Mouse (Mus musculus) neural tube, embryonic 11.5 days (tissue): Measurements from ENCODE around the gene Pias4. TPM values are rescaled to one million over a fixed set of nuclear protein-coding genes. Genes with fewer than 3 reads are reported as not detected.
A peak's percentile ranks its signal among the peaks of the same experiment; 100 is the strongest.
"Not testable (repeated sequence)": the region's sequence is repeated elsewhere in the genome, so short reads cannot be mapped to it uniquely, and the experiment has no call there.

ENCODE experiments used
- ATAC-seq: fragments of 200-750 bp; cut with Nextera tagmentation; 2 replicates; pipeline ENCODE4 v1.8.0; 2017; ENCODE audit warnings: moderate number of reproducible peaks, mild to moderate bottlenecking, moderate TSS enrichment, moderate library complexity; ENCODE audit not compliant: insufficient read depth, low FRiP score, low TSS enrichment
- DNase-seq: peaks from one replicate; pipeline ENCODE4 v3.0.0-alpha.2; 2015; ENCODE audit warnings: low spot score
- H3K27ac ChIP-seq: fragments of 300-500 bp; sonication (generic); 2 replicates; pipeline ENCODE4 v1.5.1; 2014; ENCODE audit warnings: low read depth, mild to moderate bottlenecking, low read length
- H3K27me3 ChIP-seq: fragments of 300-500 bp; sonication (generic); 2 replicates; pipeline ENCODE4 v1.6.1; 2014; ENCODE audit warnings: mild to moderate bottlenecking, low read length, mixed read lengths; ENCODE audit not compliant: control insufficient read depth, insufficient read depth
- H3K36me3 ChIP-seq: fragments of 300-500 bp; sonication (generic); 2 replicates; pipeline ENCODE4 v1.6.1; 2014; ENCODE audit warnings: mild to moderate bottlenecking, low read length, moderate library complexity, mixed read lengths; ENCODE audit not compliant: control insufficient read depth, insufficient read depth
- H3K4me1 ChIP-seq: fragments of 300-500 bp; sonication (generic); 2 replicates; pipeline ENCODE4 v1.6.1; 2014; ENCODE audit warnings: low read length, mixed read lengths; ENCODE audit not compliant: control insufficient read depth, insufficient read depth
- H3K4me2 ChIP-seq: fragments of 300-500 bp; sonication (generic); 2 replicates; pipeline ENCODE4 v1.6.1; 2014; ENCODE audit warnings: low read depth, mild to moderate bottlenecking, moderate library complexity
- H3K4me3 ChIP-seq: fragments of 300-500 bp; sonication (generic); 2 replicates; pipeline ENCODE4 v1.5.1; 2014; ENCODE audit warnings: low read depth, low read length
- H3K9ac ChIP-seq: fragments of 300-500 bp; sonication (generic); 2 replicates; pipeline ENCODE4 v1.6.1; 2014; ENCODE audit warnings: mild to moderate bottlenecking, low read length
- H3K9me3 ChIP-seq: fragments of 300-500 bp; sonication (generic); 2 replicates; pipeline ENCODE4 v1.6.1; 2016; ENCODE audit warnings: low read length; ENCODE audit not compliant: control insufficient read depth
- WGBS: fragments of 180-500 bp; shearing (Covaris S2); extraction: QIAGEN DNeasy Blood & Tissue Kit; methylation state at CpG from one replicate; pipeline ENCODE4 v1.1.7; 2014; 5-methylcytosine and 5-hydroxymethylcytosine counted together
- polyA plus RNA-seq: library from polyadenylated mRNA; unstranded; fragments of >200 nt; fragmentation: Nextera tagmentation; extraction: Ambion mirVana; gene quantifications from 2 replicates; pipeline ENCODE4 v1.2.1, GENCODE M21; 2014

Pias4 gene
- polyA plus RNA-seq, 1 experiment from 2014 or later: 68.3 TPM

- ATAC-seq: peak; percentile 76
- H3K4me2 ChIP-seq: peak within 1 kb of the TSS; percentile 99
- peaks cover 13% of the 10 kb centered on the region for H3K4me1 ChIP-seq
These were observed 8.9 kb upstream of the Pias4 start, which contains the start of gene Eef2 for GRCm38 (mm10) chr10:81176466-81177271. Gene Eef2, plus strand, starts transcription at chr10:81176631.

DNA sequence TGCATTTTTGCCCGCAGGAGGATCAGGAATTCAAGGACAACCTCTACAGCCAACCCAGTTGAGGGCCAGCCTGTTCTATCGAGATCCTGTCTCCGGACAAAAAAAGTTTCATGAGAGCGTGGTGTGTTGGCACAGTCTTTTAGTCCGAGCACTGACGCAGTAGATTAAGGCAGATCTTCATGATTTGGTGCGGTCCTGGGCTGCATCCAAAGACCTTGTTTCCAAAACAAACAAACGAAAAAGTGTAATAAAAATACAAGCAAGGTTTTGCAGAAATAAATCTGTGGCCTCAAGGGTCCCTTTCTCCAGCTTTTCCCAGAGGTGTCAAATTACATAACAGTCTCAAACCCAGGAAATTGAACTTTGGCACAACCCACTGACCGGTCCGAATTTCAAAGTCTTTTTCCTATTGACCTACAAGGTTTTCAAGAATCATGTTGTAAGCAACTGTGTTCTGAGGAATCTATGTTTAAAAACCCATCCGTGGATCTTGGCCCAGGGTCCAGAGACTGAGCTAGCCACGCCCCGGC is 8.3 kb upstream of the Pias4 start:
- peak overlapping the region; percentile 85 for H3K27ac ChIP-seq
- no peak for ATAC-seq
- peak overlapping the region; percentile 39 for H3K4me2 ChIP-seq
- H3K9ac ChIP-seq: no peak overlapping the region
- H3K9me3 ChIP-seq: no peaks in the 10 kb centered on the region
- peaks cover 32% of the 10 kb centered on the region for H3K36me3 ChIP-seq
- peaks cover 13% of the 10 kb centered on the region for H3K4me1 ChIP-seq
- peak overlapping the region; percentile 100 for H3K4me3 ChIP-seq
- 8% methylated on average over 13 of the region's 13 CpGs for WGBS
- DNase-seq: no peak
- H3K27me3 ChIP-seq: no peaks in the 10 kb centered on the region

More at GRCm38 (mm10) chr10:81176466-81177271, 8.9 kb upstream of the Pias4 start, which contains the start of gene Eef2:
- H3K27ac ChIP-seq: peak within 1 kb of the TSS; percentile 85
- under 1% methylated on average over 76 of the region's 77 CpGs for WGBS
- no peaks in the 10 kb centered on the region for H3K9me3 ChIP-seq
- peak; percentile 99 for DNase-seq
- H3K9ac ChIP-seq: peak within 1 kb of the TSS; percentile 99
- H3K4me3 ChIP-seq: peak within 1 kb of the TSS; percentile 100
- H3K27me3 ChIP-seq: no peaks in the 10 kb centered on the region
- peaks cover 38% of the 10 kb centered on the region for H3K36me3 ChIP-seq

GRCm38 (mm10) chr10:81175345-81175701 is 7.6 kb upstream of the Pias4 start:
- Histone ChIP-seq H3K27ac (peak overlapping the region; percentile 85; the same call in 1 of the 2 replicates), H3K4me1 (peaks cover 13% of the 10 kb centered on the region), H3K4me2 (peak overlapping the region; percentile 63), H3K9ac (peak overlapping the region; percentile 74), H3K36me3 (peaks cover 26% of the 10 kb centered on the region), H3K4me3 (peak overlapping the region; percentile 34; the same call in 1 of the 2 replicates)
- not testable (repeated sequence) for ATAC-seq, H3K27me3 ChIP-seq, H3K9me3 ChIP-seq
- 16% methylated on average over 4 of the region's 4 CpGs for WGBS
- peak; percentile 50 for DNase-seq

DNA sequence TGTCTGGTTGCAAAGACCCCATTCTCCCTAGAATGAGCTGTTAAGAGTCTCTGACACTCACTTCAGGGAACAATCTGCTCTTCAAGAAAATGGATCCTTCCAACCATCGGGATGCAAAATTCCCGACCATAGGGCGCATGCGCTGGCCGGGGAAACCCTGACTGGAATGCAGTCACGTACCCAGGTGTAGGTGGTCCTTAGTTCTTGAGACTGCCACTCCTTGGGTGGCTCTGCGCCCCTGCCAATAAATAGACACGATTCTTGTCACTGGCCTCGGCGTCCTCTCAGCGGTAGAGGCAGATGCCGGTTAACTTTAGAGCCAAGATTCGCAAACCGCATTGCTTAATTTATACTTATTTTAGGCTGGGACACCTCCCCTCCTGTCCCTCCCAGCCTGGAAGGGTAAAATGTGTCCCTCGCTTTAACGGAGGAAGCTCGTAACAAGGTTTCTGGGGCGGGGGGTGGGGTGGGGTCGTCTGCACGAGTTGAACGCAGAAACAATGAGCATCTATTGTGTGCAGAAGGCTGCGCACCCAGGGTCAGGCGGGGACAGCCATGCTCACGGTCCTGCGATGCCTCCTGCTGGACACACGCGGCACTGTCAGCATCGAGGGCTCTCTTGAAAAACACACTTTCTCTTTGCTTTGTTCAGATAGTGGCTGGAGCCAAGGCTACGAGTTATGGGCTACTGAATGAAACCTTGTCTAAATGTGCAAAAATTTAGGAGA is 7.1 kb upstream of the Pias4 start:
- 1% methylated on average over 29 of the region's 29 CpGs for WGBS
- peak overlapping the region; percentile 74 for H3K9ac ChIP-seq
- H3K27me3 ChIP-seq: no peaks in the 10 kb centered on the region
- H3K36me3 ChIP-seq: peaks cover 20% of the 10 kb centered on the region
- H3K4me1 ChIP-seq: peaks cover 13% of the 10 kb centered on the region
- peak overlapping the region; percentile 85 for H3K27ac ChIP-seq
- ATAC-seq: peak; percentile 65
- no peaks in the 10 kb centered on the region for H3K9me3 ChIP-seq
- H3K4me2 ChIP-seq: peak overlapping the region; percentile 63
- DNase-seq: peak; percentile 93
- peak overlapping the region; percentile 34 for H3K4me3 ChIP-seq

DNA sequence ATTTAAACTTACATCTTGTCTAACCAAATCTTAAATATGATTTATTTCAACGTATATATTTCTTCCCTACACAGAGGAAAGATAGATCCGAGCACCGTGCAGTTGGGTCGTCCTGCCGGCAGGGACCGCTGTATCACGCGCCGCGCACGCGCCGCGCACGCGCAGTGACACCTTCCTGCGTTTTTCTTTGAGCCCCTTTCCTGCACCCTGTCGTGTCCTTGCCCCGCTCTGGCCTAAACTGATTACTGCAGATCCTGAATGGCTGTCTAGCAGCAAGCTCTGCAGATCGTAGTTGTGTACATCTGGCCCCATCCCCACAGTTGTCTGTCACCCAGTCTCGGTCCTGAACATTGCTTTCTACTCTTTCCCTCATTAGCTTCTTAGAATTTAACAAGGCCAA is 5.4 kb upstream of the Pias4 start:
- 8% methylated on average over 21 of the region's 21 CpGs for WGBS
- ATAC-seq: no peak
- Histone ChIP-seq H3K9ac (peak overlapping the region; percentile 20; the same call in 1 of the 2 replicates), H3K9me3 (no peaks in the 10 kb centered on the region), H3K27ac (peak overlapping the region; percentile 73), H3K36me3 (peaks cover 6% of the 10 kb centered on the region), H3K4me2 (peak overlapping the region; percentile 21), H3K4me3 (no peak overlapping the region), H3K4me1 (peaks cover 20% of the 10 kb centered on the region), H3K27me3 (no peaks in the 10 kb centered on the region)
- DNase-seq: peak; percentile 91

DNA sequence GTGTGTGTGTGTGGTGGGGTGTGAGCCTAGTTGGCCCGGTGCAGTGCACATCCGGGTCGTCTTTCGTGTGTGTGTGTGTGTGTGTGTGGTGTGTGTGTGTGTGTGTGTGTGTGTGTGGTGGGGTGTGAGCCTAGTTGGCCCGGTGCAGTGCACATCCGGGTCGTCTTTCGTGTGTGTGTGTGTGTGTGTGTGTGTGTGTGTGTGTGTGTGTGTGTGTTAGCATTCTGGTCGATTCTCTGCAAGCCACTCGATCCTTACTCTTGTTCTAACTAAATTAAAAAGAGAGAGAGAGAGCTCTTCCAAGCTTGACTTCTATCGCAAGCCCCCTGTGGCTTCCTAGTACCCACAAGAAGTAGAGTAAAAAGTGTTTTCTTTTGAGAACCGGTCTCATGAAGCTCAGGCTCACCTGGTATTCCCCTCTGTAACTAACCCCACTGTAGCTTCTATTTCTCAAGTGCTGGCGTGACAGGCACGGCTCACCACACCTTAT is 1.7 kb upstream of the Pias4 start:
- 69% methylated on average over 6 of the region's 14 CpGs for WGBS
- not testable (repeated sequence) for H3K36me3 ChIP-seq, H3K4me3 ChIP-seq, H3K9me3 ChIP-seq, ATAC-seq, H3K4me2 ChIP-seq, DNase-seq, H3K9ac ChIP-seq, H3K27me3 ChIP-seq, H3K27ac ChIP-seq
- H3K4me1 ChIP-seq: peaks cover 19% of the 10 kb centered on the region

DNA sequence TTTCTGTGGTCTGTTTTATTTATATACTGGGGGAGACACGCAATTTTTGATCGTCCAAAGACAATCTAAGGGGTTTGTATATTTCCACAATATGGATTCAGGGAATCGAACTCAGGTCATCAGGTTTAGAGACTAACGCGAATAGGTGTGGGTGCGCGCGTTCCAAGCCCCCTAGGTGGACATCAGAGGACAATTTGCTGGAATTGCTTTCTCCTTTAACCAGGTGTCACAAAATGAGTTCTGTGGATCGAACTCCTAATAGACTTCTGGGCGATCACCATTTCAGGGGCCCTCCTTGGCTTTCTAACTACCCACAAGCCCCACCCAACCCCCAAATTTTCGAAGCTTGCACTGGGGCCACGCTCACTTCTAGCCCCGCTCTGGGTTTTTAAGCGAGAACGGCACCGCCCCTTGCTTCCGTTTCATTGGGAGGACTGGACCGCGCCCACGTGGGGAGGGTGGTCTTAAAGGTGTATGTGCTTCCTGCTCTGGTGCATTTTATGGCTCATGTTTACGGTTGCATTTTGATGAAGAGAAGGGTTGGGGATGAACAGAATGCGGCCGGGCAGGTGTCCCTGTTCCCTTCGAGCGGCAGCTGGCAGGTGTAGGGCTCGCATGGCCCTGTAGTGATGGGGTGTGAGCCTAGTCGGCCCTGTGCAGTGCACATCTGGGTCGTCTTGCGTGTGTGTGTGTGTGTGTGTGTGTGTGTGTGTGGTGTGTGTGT is 960 bp upstream of the Pias4 start:
- DNase-seq (peak; percentile 80), ATAC-seq (peak; percentile 43; the same call in 1 of the 2 replicates)
- Histone ChIP-seq H3K4me1 (peaks cover 19% of the 10 kb centered on the region), H3K27me3 (no peaks in the 10 kb centered on the region), H3K4me3 (peak overlapping the region; percentile 96), H3K9me3 (no peaks in the 10 kb centered on the region), H3K4me2 (peak overlapping the region; percentile 53), H3K36me3 (peaks cover 4% of the 10 kb centered on the region; the same call in 1 of the 2 replicates), H3K9ac (peak overlapping the region; percentile 45), H3K27ac (peak overlapping the region; percentile 56)
- WGBS: 5% methylated on average over 29 of the region's 29 CpGs

- peak; percentile 74 for ATAC-seq
- H3K9ac ChIP-seq: peak overlapping the region; percentile 41; the same call in 1 of the 2 replicates
- no peaks in the 10 kb centered on the region for H3K9me3 ChIP-seq
- peaks cover 17% of the 10 kb centered on the region for H3K4me1 ChIP-seq
- DNase-seq: no peak
- H3K4me2 ChIP-seq: peak overlapping the region; percentile 53
- peak overlapping the region; percentile 96 for H3K4me3 ChIP-seq
- peak overlapping the region; percentile 56 for H3K27ac ChIP-seq
- H3K27me3 ChIP-seq: no peaks in the 10 kb centered on the region
- 14% methylated on average over 5 of the region's 5 CpGs for WGBS
- H3K36me3 ChIP-seq: peaks cover 4% of the 10 kb centered on the region; the same call in 1 of the 2 replicates
These were observed 336 bp upstream of the Pias4 start for GRCm38 (mm10) chr10:81168087-81168431.
